Mouse (Mus musculus): ENCODE data around the gene Tlcd1.
A peak's percentile ranks its signal among the peaks of the same experiment; 100 is the strongest.

DNA sequence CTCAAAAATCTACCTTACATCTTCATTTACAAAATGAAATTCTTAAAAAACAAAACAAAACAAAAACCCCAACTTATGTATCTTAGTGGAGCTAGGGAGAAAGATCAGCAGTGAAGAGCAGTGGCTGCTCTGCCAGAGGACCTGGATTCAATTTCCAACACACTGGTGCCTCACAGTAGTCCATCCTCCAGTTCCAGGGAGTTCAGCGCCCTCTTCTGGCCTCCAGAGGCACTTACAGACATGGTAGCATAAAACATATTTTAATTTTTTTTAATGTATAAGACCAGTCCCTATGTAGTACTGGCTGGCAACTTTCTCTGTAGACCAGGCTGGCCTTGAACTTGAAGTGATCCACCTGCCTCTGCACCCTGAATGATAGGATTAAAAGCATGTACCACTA, 25.4 kb upstream of the Tlcd1 start:
- TF ChIP-seq CTCF (conservative IDR thresholded peaks at IDR 0.05; ENCODE audit: insufficient read depth, insufficient read length, low read depth, low read length) = peak; percentile 80
- TF ChIP-seq POLR2A (IDR thresholded peaks at IDR 0.05; ENCODE audit: low read depth, low read length) = no peak

Data from kidney, adult 2 months (tissue).